Mouse (Mus musculus): ENCODE measurements around the gene Smad9. TPM values are rescaled to one million over a fixed set of nuclear protein-coding genes. Genes with fewer than 3 reads are reported as not detected.

Smad9 gene
- polyA plus RNA-seq, 1 experiment: 0.47 TPM

DNA sequence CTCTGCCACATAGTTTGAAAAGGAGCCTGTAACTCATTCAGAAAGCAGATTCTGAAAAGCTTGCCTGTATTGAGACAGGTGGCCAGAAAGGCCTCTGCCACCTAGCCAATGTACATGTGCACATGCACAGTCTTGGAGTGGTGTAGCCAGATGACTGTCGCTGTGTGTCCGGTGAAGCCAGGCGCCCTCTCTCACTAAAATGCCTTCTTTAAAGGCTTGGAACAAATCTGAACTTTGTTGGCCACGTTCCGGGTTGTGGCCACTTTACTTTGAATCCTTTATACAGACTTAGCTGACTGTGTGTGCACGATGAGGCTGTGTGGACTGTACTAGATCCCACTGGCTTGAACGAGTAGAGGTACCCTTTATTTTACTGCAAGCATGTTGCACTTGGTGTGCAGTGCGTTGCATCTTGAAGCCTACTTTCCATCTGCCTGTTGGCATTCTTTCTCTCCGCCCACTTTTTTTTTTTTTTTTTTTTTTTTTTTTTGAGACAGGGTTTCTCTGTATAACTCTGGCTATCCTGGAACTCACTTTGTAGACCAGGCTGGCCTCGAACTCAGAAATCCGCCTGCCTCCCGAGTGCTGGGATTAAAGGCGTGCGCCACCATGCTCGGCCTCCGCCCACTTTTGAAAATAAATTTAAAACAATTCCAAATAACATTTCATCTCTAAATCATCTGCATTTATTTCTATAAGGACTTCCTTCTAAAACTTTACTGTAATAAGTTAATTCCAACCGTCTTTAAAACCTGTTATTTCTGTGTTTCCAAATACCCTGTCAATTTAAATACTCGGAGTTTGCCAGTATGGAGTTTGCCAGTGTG, 19.1 kb upstream of the Smad9 start:
- TF ChIP-seq CTCF (IDR thresholded peaks at IDR 0.05; ENCODE audit: control insufficient read depth, insufficient read depth, insufficient replicate concordance, low read depth, low read length) (no peak), POLR2A (IDR thresholded peaks at IDR 0.05; ENCODE audit: control insufficient read depth, low read depth, low read length) (no peak)
- no peaks in the 10 kb centered on the region for H3K27me3 ChIP-seq (ENCODE audit: control insufficient read depth, insufficient read depth, low read length)
- H3K4me3 ChIP-seq (ENCODE audit: control insufficient read depth, low read depth, low read length): peak overlapping the region; percentile 19
- peaks cover 3% of the 10 kb centered on the region for H3K4me1 ChIP-seq (ENCODE audit: control insufficient read depth, insufficient read depth, low read length)
- H3K36me3 ChIP-seq (ENCODE audit: control insufficient read depth, insufficient read depth, low read length): no peaks in the 10 kb centered on the region
- no peak overlapping the region for H3K27ac ChIP-seq (ENCODE audit: control insufficient read depth, insufficient read depth, low read depth, low read length)

DNA sequence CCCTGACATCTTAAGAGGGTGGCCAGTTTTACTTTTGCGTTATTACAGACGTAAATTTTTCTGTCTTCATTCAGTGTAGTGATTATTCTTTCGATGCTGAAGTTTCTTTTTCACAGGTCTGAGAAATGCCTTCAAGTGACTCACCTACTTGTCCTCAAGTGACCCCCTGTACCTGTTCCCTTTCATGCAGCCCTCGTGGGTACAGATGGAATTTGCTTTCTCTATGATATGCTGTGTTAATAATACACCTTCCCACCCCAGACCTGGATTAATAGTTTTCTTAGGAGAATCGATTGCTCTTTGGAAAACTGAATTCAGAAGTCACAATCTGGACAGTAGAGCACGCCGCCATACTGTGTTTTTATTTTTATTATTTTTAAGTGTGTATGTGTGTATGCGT, 18.1 kb upstream of the Smad9 start:
- Histone ChIP-seq H3K4me3 (ENCODE audit: control insufficient read depth, low read depth, low read length) (no peak overlapping the region), H3K27ac (ENCODE audit: control insufficient read depth, insufficient read depth, low read depth, low read length) (no peak overlapping the region), H3K27me3 (ENCODE audit: control insufficient read depth, insufficient read depth, low read length) (no peaks in the 10 kb centered on the region), H3K4me1 (ENCODE audit: control insufficient read depth, insufficient read depth, low read length) (peaks cover 3% of the 10 kb centered on the region), H3K36me3 (ENCODE audit: control insufficient read depth, insufficient read depth, low read length) (0 out of 2 replicates have a peak, but pooled peaks cover 1% of the 10 kb centered on the region)
- TF ChIP-seq POLR2A (IDR thresholded peaks at IDR 0.05; ENCODE audit: control insufficient read depth, low read depth, low read length): no peak
- no peak for TF ChIP-seq CTCF (IDR thresholded peaks at IDR 0.05; ENCODE audit: control insufficient read depth, insufficient read depth, insufficient replicate concordance, low read depth, low read length)

DNA sequence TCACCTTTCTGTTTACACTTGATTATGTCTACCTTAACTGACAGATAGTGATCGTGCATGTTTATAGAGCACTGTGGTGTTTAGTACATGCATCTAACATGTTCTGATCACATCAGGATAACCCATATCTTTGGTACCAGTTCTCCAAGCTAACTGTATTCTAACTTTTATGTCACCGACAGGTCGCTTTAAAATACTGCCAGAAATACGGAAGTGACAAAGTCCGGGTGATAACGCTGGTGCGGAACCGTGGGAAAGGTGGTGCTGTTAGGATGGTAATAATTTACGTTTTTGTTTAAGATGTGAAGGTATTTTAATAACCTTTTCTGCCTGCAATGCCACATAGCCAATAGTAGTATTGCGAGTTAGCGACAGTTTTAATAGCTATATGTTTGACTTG, 13.4 kb upstream of the Smad9 start:
- H3K4me1 ChIP-seq (ENCODE audit: control insufficient read depth, insufficient read depth, low read length): no peaks in the 10 kb centered on the region
- H3K27me3 ChIP-seq (ENCODE audit: control insufficient read depth, insufficient read depth, low read length): no peaks in the 10 kb centered on the region
- H3K27ac ChIP-seq (ENCODE audit: control insufficient read depth, insufficient read depth, low read depth, low read length): no peak overlapping the region
- H3K36me3 ChIP-seq (ENCODE audit: control insufficient read depth, insufficient read depth, low read length): 0 out of 2 replicates have a peak, but pooled peaks cover 1% of the 10 kb centered on the region
- no peak overlapping the region for H3K4me3 ChIP-seq (ENCODE audit: control insufficient read depth, low read depth, low read length)
- no peak for TF ChIP-seq CTCF (IDR thresholded peaks at IDR 0.05; ENCODE audit: control insufficient read depth, insufficient read depth, insufficient replicate concordance, low read depth, low read length)
- TF ChIP-seq POLR2A (IDR thresholded peaks at IDR 0.05; ENCODE audit: control insufficient read depth, low read depth, low read length): no peak

DNA sequence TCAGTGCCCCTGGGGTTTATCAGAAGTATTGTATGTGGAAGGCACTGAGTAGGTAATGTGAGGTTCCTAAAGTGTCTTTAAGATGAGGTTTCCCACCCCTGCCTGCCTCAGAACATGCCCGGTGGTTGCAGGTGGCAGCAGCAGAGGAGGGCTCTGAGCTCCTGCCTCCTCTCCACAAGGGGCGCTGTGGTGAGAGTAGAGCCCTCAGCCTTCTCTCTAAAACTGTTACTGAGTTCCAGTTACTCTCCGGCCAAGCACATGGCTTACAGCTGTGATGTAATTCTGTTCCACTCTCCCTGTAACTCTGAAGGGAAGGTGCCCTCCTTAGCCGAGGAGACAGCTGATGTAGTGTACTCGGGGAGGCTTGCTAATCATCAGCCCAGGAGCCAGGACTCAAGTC, 9.6 kb upstream of the Smad9 start:
- Histone ChIP-seq H3K4me3 (ENCODE audit: control insufficient read depth, low read depth, low read length) (no peak overlapping the region), H3K27ac (ENCODE audit: control insufficient read depth, insufficient read depth, low read depth, low read length) (no peak overlapping the region), H3K27me3 (ENCODE audit: control insufficient read depth, insufficient read depth, low read length) (no peaks in the 10 kb centered on the region), H3K4me1 (ENCODE audit: control insufficient read depth, insufficient read depth, low read length) (no peaks in the 10 kb centered on the region), H3K36me3 (ENCODE audit: control insufficient read depth, insufficient read depth, low read length) (peaks cover 4% of the 10 kb centered on the region; the same call in 1 of the 2 replicates)
- TF ChIP-seq POLR2A (IDR thresholded peaks at IDR 0.05; ENCODE audit: control insufficient read depth, low read depth, low read length): no peak
- peak; percentile 33; the same call in 1 of the 2 replicates for TF ChIP-seq CTCF (IDR thresholded peaks at IDR 0.05; ENCODE audit: control insufficient read depth, insufficient read depth, insufficient replicate concordance, low read depth, low read length)

DNA sequence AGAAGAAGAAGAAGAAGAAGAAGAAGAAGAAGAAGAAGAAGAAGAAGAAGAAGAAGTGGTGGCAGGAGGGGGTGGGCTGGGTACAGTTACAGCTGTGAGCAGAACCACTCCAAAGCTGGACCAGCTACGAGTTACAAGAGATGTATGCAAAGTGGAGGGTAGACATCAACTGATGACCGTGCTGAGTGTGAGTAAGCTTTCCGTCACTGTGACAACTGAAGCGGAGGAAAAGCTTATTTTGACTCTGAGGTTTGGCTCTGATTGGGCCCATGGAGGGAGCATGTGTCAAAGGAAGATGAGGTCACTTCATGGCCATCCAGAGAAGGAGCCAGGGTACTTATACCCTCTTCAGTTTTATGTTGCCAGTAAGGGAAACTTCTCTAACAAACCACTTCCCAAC, 2.0 kb upstream of the Smad9 start:
- Histone ChIP-seq H3K27me3 (ENCODE audit: control insufficient read depth, insufficient read depth, low read length) (no peaks in the 10 kb centered on the region), H3K4me1 (ENCODE audit: control insufficient read depth, insufficient read depth, low read length) (peaks cover 7% of the 10 kb centered on the region), H3K36me3 (ENCODE audit: control insufficient read depth, insufficient read depth, low read length) (0 out of 2 replicates have a peak, but pooled peaks cover 2% of the 10 kb centered on the region), H3K4me3 (ENCODE audit: control insufficient read depth, low read depth, low read length) (no peak overlapping the region), H3K27ac (ENCODE audit: control insufficient read depth, insufficient read depth, low read depth, low read length) (no peak overlapping the region)
- TF ChIP-seq CTCF (IDR thresholded peaks at IDR 0.05; ENCODE audit: control insufficient read depth, insufficient read depth, insufficient replicate concordance, low read depth, low read length) (no peak), POLR2A (IDR thresholded peaks at IDR 0.05; ENCODE audit: control insufficient read depth, low read depth, low read length) (no peak)

DNA sequence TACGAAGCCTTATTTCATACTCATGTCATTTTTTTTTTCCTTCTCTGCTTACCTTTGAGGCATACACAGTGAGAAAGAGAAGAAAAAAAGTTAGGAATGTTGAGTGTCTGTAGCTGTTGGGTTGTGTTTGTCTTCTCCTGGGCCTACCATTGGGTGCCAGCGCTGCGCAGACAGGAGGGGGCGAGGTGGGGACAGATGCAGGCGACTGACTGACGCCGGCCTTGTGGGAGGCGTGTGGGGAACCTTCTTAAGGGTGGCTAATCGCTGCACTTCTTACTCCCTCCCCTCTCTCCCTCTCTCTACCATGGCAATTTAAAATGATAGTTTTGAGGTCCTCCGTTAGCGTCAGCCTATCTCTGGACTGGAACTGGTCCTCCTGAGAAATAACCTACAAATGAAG, 676 bp downstream of the Smad9 start:
- 0 out of 2 replicates have a peak overlapping the region, but pooled peaks have one; percentile 5 for H3K4me3 ChIP-seq (ENCODE audit: control insufficient read depth, low read depth, low read length)
- no peaks in the 10 kb centered on the region for H3K36me3 ChIP-seq (ENCODE audit: control insufficient read depth, insufficient read depth, low read length)
- no peaks in the 10 kb centered on the region for H3K27me3 ChIP-seq (ENCODE audit: control insufficient read depth, insufficient read depth, low read length)
- no peak overlapping the region for H3K27ac ChIP-seq (ENCODE audit: control insufficient read depth, insufficient read depth, low read depth, low read length)
- no peak for TF ChIP-seq CTCF (IDR thresholded peaks at IDR 0.05; ENCODE audit: control insufficient read depth, insufficient read depth, insufficient replicate concordance, low read depth, low read length)
- TF ChIP-seq POLR2A (IDR thresholded peaks at IDR 0.05; ENCODE audit: control insufficient read depth, low read depth, low read length): no peak
- H3K4me1 ChIP-seq (ENCODE audit: control insufficient read depth, insufficient read depth, low read length): peaks cover 7% of the 10 kb centered on the region

DNA sequence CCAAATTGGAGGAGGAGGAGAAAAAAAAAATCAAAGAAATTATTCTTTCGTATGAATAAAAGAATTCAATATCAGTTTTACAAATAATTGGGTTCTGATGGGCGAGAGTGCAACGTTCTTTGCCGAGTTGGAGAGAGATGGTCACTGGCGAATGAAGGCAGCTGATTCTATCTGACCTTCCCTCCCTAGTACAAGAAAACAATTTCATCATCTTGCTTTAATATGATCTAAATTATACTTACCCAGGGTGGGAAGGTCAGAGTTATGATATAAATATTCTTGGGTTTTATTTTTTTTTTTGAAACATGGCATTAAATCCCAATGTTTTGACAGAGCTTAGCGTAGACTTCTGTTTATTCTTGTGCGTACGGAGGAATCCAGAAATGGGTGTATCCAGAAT, 2.1 kb downstream of the Smad9 start:
- TF ChIP-seq CTCF (IDR thresholded peaks at IDR 0.05; ENCODE audit: control insufficient read depth, insufficient read depth, insufficient replicate concordance, low read depth, low read length) (no peak), POLR2A (IDR thresholded peaks at IDR 0.05; ENCODE audit: control insufficient read depth, low read depth, low read length) (no peak)
- Histone ChIP-seq H3K27ac (ENCODE audit: control insufficient read depth, insufficient read depth, low read depth, low read length) (no peak overlapping the region), H3K4me3 (ENCODE audit: control insufficient read depth, low read depth, low read length) (no peak overlapping the region), H3K36me3 (ENCODE audit: control insufficient read depth, insufficient read depth, low read length) (no peaks in the 10 kb centered on the region), H3K4me1 (ENCODE audit: control insufficient read depth, insufficient read depth, low read length) (peaks cover 7% of the 10 kb centered on the region), H3K27me3 (ENCODE audit: control insufficient read depth, insufficient read depth, low read length) (no peaks in the 10 kb centered on the region)

All from testis, adult 2 months (tissue).